Mouse (Mus musculus) limb, embryonic 14.5 days (tissue): ENCODE results near the gene Gli1. TPM values are rescaled to one million over a fixed set of nuclear protein-coding genes. Genes with fewer than 3 reads are reported as not detected.

Experiments used
- ATAC-seq: fragments of 200-750 bp; cut with Nextera tagmentation; 2 replicates; pipeline ENCODE4 v1.8.0; 2017; ENCODE audit warnings: low read depth, moderate number of reproducible peaks, moderate TSS enrichment; ENCODE audit not compliant: low FRiP score
- DNase-seq: peaks from one replicate; pipeline ENCODE4 v3.0.0-alpha.2; 2015; ENCODE audit warnings: low spot score
- H3K27ac ChIP-seq: fragments of 300-500 bp; sonication (generic); replicated peaks from 2 replicates; pipeline ENCODE4 v1.5.1; 2014; ENCODE audit warnings: low read depth, mild to moderate bottlenecking, low read length, moderate library complexity, mixed read lengths
- H3K27me3 ChIP-seq: fragments of 300-500 bp; sonication (generic); 2 replicates; pipeline ENCODE4 v1.6.1; 2014; ENCODE audit warnings: low read length, mixed read lengths; ENCODE audit not compliant: control insufficient read depth, insufficient read depth
- H3K36me3 ChIP-seq: fragments of 300-500 bp; sonication (generic); 2 replicates; pipeline ENCODE4 v1.6.1; 2014; ENCODE audit warnings: mild to moderate bottlenecking, low read length, moderate library complexity, mixed read lengths; ENCODE audit not compliant: control insufficient read depth, insufficient read depth
- H3K4me1 ChIP-seq: fragments of 300-500 bp; sonication (generic); 2 replicates; pipeline ENCODE4 v1.6.1; 2014; ENCODE audit warnings: antibody characterized with exemption, low read length, mixed read lengths; ENCODE audit not compliant: control insufficient read depth, insufficient read depth
- H3K4me2 ChIP-seq: fragments of 300-500 bp; sonication (generic); replicated peaks from 2 replicates; pipeline ENCODE4 v1.6.1; 2014; ENCODE audit warnings: low read depth, mild to moderate bottlenecking, low read length, moderate library complexity; ENCODE audit not compliant: severe bottlenecking
- H3K4me3 ChIP-seq: fragments of 300-500 bp; sonication (generic); replicated peaks from 2 replicates; pipeline ENCODE4 v1.5.1; 2014; ENCODE audit warnings: low read length
- H3K9ac ChIP-seq: fragments of 300-500 bp; sonication (generic); 2 replicates; pipeline ENCODE4 v1.6.1; 2014; ENCODE audit warnings: mild to moderate bottlenecking, low read depth, low read length, moderate library complexity; ENCODE audit not compliant: severe bottlenecking
- H3K9me3 ChIP-seq: fragments of 300-500 bp; sonication (generic); 2 replicates; pipeline ENCODE4 v1.6.1; 2016; ENCODE audit warnings: low read length; ENCODE audit not compliant: control insufficient read depth
- POLR2A ChIP-seq: fragments of 200-500 bp; IDR thresholded peaks from 2 replicates; pipeline ENCODE4 v1.8.0; 2012; ENCODE audit warnings: inconsistent platforms, mild to moderate bottlenecking, moderate library complexity, borderline replicate concordance; ENCODE audit not compliant: insufficient read depth, insufficient read length; ENCODE audit errors: extremely low read depth
- WGBS: fragments of 180-500 bp; shearing (Covaris S2); extraction: QIAGEN DNeasy Blood & Tissue Kit; methylation state at CpG from one replicate; pipeline ENCODE4 v1.1.7; 2014; 5-methylcytosine and 5-hydroxymethylcytosine counted together
- polyA plus RNA-seq, 2 experiments: library from polyadenylated mRNA; depleted of rRNA in 1 of 2; stranded (reverse) in 1 of 2; unstranded in 1 of 2; fragments of >200 nt; fragmentation: Nextera tagmentation in 1 of 2; extraction: Ambion mirVana in 1 of 2; gene quantifications; 2 replicates each; pipeline versions ENCODE4 v1.2.1 to v1.2.3; 2012 to 2014

Gli1 gene
- polyA plus RNA-seq, 2 experiments, result 16.4 to 118 TPM

DNA sequence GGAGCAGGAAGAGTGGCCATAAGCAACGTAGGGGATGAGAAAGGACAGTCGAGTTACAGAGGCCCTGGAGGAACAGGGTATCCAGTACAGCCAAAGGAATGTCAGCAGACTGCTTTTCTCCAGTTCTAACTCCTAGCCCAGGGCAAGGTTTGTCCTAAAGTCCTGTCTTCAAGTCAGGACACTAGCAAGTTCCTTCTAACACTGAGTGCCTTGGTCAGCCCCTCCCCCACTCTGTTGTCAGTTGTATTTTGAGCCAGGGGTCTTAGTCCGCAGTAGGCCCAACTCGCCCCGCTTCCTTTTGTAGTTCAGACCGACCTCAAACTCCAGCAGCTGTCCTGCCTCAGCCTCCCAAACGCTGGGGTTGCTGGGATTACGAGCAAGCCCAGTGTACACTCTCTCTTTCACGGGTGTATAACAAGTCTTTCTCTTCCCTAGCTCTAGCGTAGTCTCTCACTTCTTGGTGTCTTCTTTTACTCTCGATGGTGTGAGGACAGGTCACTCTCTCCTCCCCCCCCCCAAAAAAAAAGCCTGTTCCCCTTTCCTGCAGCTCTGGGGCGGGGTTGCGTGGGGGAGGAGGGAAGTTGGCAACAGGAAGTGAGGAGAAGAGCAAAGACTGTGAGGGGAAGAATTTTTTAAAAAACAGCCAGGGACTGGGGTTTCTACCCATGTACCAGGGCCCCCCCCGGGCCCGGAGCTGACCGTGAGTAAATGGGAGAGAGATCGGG is 18.5 kb downstream of the Gli1 start:
- DNase-seq (no peak), ATAC-seq (no peak)
- H3K36me3 ChIP-seq, result no peaks in the 10 kb centered on the region
- WGBS, result 74% methylated on average over 17 of the region's 17 CpGs
- H3K9me3 ChIP-seq, result no peaks in the 10 kb centered on the region
- no peak overlapping the region for H3K4me2 ChIP-seq
- no peak for TF ChIP-seq POLR2A
- no peak overlapping the region for H3K27ac ChIP-seq
- no peak overlapping the region for H3K9ac ChIP-seq
- H3K4me3 ChIP-seq, result no peak overlapping the region
- H3K27me3 ChIP-seq, result peaks cover 23% of the 10 kb centered on the region
- H3K4me1 ChIP-seq, result peaks cover 8% of the 10 kb centered on the region; the same call in 1 of the 2 replicates

DNA sequence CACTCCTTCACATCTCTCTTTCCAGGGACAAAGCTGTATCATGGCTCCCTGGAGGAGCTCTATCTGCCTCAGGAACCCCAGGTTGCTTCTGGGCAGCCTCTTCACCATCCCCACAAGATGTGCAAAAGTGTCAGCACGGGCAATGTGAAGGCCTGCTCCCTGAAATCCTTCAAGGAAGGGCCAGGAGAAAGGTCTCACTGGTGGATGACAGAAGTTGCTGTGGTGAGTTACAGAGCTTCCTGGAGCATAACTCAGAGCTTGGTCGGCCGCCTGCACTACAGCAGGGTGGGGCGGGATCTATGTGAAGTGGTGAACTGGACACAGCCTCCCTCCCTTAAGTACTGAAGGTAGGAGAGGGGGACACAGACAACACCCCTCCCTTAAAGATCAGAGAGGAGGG is 19.1 kb downstream of the Gli1 start:
- H3K4me3 ChIP-seq, result no peak overlapping the region
- H3K4me2 ChIP-seq, result no peak overlapping the region
- DNase-seq, result no peak
- H3K27me3 ChIP-seq, result peaks cover 20% of the 10 kb centered on the region
- no peak overlapping the region for H3K9ac ChIP-seq
- peaks cover 8% of the 10 kb centered on the region; the same call in 1 of the 2 replicates for H3K4me1 ChIP-seq
- no peaks in the 10 kb centered on the region for H3K9me3 ChIP-seq
- no peak for TF ChIP-seq POLR2A
- H3K36me3 ChIP-seq, result no peaks in the 10 kb centered on the region
- no peak for ATAC-seq
- 63% methylated on average over 4 of the region's 4 CpGs for WGBS
- H3K27ac ChIP-seq, result no peak overlapping the region

DNA sequence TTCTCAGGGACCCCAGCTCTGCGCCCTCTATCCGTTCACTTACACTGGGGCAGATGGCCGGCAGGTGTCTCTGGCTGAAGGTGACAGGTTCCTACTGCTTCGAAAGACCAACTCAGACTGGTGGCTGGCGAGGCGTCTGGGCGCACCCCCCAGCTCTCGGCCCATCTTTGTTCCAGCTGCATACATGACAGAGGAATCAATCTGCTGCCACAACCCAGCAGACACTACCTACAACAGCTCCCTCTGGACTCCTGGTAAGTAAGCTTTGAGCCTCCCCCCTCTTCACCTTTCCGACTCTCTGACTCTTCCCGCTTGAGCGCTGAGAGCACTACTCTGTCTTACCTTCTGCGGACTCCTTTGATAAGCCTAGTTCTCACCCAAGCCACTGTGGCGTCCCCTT is 19.6 kb downstream of the Gli1 start:
- ATAC-seq (no peak), DNase-seq (no peak)
- Histone ChIP-seq H3K27ac (no peak overlapping the region), H3K4me1 (peaks cover 8% of the 10 kb centered on the region; the same call in 1 of the 2 replicates), H3K9me3 (no peaks in the 10 kb centered on the region), H3K36me3 (no peaks in the 10 kb centered on the region), H3K4me3 (no peak overlapping the region), H3K27me3 (peaks cover 15% of the 10 kb centered on the region), H3K4me2 (no peak overlapping the region), H3K9ac (no peak overlapping the region)
- 51% methylated on average over 13 of the region's 13 CpGs for WGBS
- no peak for TF ChIP-seq POLR2A

DNA sequence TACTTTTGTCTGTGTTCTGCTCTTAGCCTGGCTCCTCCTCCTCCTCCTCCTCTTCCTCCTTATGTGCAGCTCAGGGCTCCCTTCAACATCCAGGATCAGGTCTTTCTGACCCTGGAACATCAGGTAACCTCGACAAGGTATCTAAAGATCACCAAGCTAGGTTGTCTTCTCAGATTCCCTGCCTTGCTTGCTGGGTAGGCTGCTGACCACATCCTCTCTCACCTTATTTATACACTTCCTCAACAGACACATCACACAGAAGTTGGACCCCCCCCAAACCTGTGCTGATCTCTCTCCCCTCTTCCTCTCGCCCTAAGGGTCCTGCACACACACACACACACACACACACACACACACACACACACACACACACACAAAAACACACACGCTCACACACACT is 20.2 kb downstream of the Gli1 start, which contains the start of gene Arhgap9:
TSS of gene Arhgap9 (plus strand) at position 344 of the 400 bp plus-strand sequence.
- DNase-seq (no peak), ATAC-seq (no peak)
- 73% methylated on average over 3 of the region's 3 CpGs for WGBS
- TF ChIP-seq POLR2A, result no peak
- H3K9ac ChIP-seq, result no peak within 1 kb of the TSS
- H3K9me3 ChIP-seq, result no peaks in the 10 kb centered on the region
- H3K4me3 ChIP-seq, result no peak within 1 kb of the TSS
- peaks cover 8% of the 10 kb centered on the region; the same call in 1 of the 2 replicates for H3K4me1 ChIP-seq
- no peaks in the 10 kb centered on the region for H3K36me3 ChIP-seq
- peaks cover 10% of the 10 kb centered on the region for H3K27me3 ChIP-seq
- no peak within 1 kb of the TSS for H3K27ac ChIP-seq
- no peak within 1 kb of the TSS for H3K4me2 ChIP-seq

DNA sequence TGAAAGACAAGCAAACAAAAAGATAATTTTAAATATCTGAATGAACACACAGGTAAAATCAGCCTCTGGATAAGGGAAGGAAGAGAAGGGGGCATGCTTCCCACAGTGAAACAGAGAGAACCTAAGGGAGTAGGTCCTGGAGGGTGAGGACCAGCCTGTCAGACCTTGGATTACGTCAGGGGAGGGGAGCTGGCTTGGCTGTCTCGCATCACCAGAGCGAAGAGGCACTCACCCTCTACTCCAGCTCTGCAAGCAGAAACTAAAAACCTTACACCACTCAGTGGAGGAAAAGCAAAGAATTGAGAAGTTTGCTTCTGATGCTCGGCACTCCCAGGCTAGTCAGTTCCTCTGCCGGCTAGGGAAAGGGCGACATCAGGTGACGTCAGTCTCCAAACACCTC is 21.8 kb downstream of the Gli1 start:
- Histone ChIP-seq H3K27ac (no peak overlapping the region), H3K4me3 (no peak overlapping the region), H3K36me3 (no peaks in the 10 kb centered on the region), H3K9me3 (no peaks in the 10 kb centered on the region), H3K4me2 (no peak overlapping the region), H3K9ac (no peak overlapping the region), H3K27me3 (no peaks in the 10 kb centered on the region), H3K4me1 (no peaks in the 10 kb centered on the region)
- no peak for DNase-seq
- no peak for ATAC-seq
- WGBS, result 68% methylated on average over 7 of the region's 7 CpGs
- no peak for TF ChIP-seq POLR2A
